Mouse (Mus musculus): ENCODE measurements at regions not wholly inside any gene's neighbourhood (a gene's known extent, or its start where the extent isn't known, plus 50 kb on each side); places are given as distances from the start of the nearest gene placed in this dataset.

DNA sequence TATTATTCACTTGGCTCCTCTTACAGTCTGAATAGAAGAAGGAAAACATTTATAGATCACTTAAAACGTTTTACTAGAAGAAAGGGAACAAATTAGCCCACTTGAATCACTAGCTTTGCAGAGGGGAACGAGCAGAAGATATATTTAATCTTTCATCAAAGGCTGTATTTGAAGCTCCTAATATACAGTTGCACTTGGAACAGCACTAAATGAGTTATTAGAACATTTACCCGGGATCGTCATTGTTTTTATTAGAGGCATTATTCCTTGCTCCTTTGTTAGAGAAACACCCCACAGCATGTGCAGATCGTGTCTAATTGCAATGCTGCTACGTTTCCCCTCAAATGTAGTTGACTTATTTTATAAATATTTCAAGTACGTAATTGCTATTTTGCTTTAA is 127.5 kb upstream of the Pgrmc2 start:
- Histone ChIP-seq H3K36me3 (ENCODE audit: insufficient read depth, low read length) (no peaks in the 10 kb centered on the region), H3K27ac (ENCODE audit: low read depth, low read length) (no peak overlapping the region), H3K4me2 (ENCODE audit: low read depth, low read length, poor library complexity, severe bottlenecking) (no peak overlapping the region), H3K4me1 (ENCODE audit: insufficient read depth, low read length) (no peaks in the 10 kb centered on the region), H3K9me3 (ENCODE audit: low read length) (no peaks in the 10 kb centered on the region), H3K4me3 (ENCODE audit: low read depth, low read length) (no peak overlapping the region), H3K9ac (replicated peaks; ENCODE audit: low read length, poor library complexity, severe bottlenecking) (no peak overlapping the region), H3K27me3 (ENCODE audit: insufficient read depth, low read length) (no peaks in the 10 kb centered on the region)
- DNase-seq (ENCODE audit: low spot score) (no peak), ATAC-seq (ENCODE audit: low FRiP score) (no peak)
- WGBS = 64% methylated on average over 7 of the region's 7 CpGs
- no peak for TF ChIP-seq CTCF (IDR thresholded peaks at IDR 0.05)

DNA sequence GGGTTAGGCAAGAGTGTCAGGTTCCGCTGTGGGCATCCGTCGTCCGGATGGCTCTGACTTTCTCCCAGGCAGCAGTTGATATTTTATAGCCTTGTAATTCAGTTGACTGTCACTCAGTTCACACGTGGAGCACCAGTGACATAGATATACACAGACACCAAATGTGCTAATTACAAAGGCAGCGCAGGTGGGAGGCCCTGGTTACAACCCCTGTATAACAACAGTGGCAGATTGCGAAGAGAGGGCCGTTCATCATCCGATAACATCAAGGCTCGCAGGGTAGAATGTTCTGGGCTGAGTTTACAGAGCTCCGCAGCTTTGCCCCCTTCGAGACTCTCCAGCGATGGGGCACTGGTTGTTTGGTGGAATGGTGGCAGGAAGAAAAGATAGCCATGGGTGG is 120.0 kb upstream of the Pgrmc2 start:
- Histone ChIP-seq H3K27me3 (ENCODE audit: insufficient read depth, low read length) (no peaks in the 10 kb centered on the region), H3K9me3 (ENCODE audit: low read length) (no peaks in the 10 kb centered on the region), H3K9ac (replicated peaks; ENCODE audit: low read length, poor library complexity, severe bottlenecking) (no peak overlapping the region), H3K4me1 (ENCODE audit: insufficient read depth, low read length) (no peaks in the 10 kb centered on the region), H3K4me2 (ENCODE audit: low read depth, low read length, poor library complexity, severe bottlenecking) (no peak overlapping the region), H3K4me3 (ENCODE audit: low read depth, low read length) (no peak overlapping the region), H3K36me3 (ENCODE audit: insufficient read depth, low read length) (no peaks in the 10 kb centered on the region), H3K27ac (ENCODE audit: low read depth, low read length) (no peak overlapping the region)
- no peak for TF ChIP-seq CTCF (IDR thresholded peaks at IDR 0.05)
- DNase-seq (ENCODE audit: low spot score) (no peak), ATAC-seq (ENCODE audit: low FRiP score) (no peak)
- 89% methylated on average over 13 of the region's 13 CpGs for WGBS

DNA sequence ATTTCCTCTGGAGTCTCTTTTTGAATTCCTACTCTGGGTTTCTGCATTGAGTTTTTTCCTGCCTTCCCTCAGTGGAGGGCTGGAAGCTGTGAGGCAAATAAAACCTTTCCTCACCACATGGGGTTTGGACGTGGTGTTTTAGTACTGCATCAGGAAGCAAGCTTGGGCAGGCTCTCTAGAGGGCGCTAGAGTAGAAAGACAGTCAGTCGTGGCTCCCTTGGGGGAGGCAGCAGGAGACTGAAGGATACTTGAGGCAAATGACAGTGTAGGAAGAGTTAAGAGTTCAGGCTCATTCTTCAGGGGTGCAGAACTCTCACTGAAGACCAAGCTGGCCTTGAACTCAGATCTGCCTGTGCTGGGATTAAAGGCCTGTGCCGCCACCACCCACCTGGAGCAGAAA is 118.9 kb upstream of the Pgrmc2 start:
- no peaks in the 10 kb centered on the region for H3K9me3 ChIP-seq (ENCODE audit: low read length)
- no peak for TF ChIP-seq CTCF (IDR thresholded peaks at IDR 0.05)
- DNase-seq (ENCODE audit: low spot score) = peak; percentile 30

DNA sequence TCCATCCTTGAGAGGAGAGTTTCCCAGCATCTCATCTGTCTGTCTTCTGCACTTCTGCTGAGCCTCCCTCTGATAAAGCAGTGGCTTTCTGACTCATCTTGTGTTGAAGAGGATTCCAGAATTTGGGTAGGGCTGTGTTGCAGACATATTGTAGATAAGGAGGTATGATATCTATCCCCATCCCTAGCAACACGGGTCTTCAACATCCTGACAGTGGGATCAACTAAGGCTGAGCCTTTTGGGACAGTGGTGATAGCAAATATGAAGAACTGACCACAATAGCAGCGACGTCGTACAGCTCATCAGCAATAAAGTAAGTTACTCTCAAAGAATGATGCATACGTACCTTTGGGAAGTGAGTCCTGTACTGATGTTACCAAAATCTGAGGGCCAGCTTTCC is 117.2 kb upstream of the Pgrmc2 start:
- ATAC-seq (ENCODE audit: low FRiP score) (no peak), DNase-seq (ENCODE audit: low spot score) (no peak)
- Histone ChIP-seq H3K9me3 (ENCODE audit: low read length) (no peaks in the 10 kb centered on the region), H3K36me3 (ENCODE audit: insufficient read depth, low read length) (no peaks in the 10 kb centered on the region), H3K4me1 (ENCODE audit: insufficient read depth, low read length) (no peaks in the 10 kb centered on the region), H3K4me2 (ENCODE audit: low read depth, low read length, poor library complexity, severe bottlenecking) (no peak overlapping the region), H3K27me3 (ENCODE audit: insufficient read depth, low read length) (no peaks in the 10 kb centered on the region), H3K4me3 (ENCODE audit: low read depth, low read length) (no peak overlapping the region), H3K27ac (ENCODE audit: low read depth, low read length) (no peak overlapping the region), H3K9ac (replicated peaks; ENCODE audit: low read length, poor library complexity, severe bottlenecking) (no peak overlapping the region)
- TF ChIP-seq CTCF (IDR thresholded peaks at IDR 0.05) = no peak
- WGBS = 93% methylated on average over 5 of the region's 5 CpGs

More for the DNA sequence above, 118.9 kb upstream of the Pgrmc2 start:
- Histone ChIP-seq H3K27me3 (ENCODE audit: insufficient read depth, low read length) (no peaks in the 10 kb centered on the region), H3K36me3 (ENCODE audit: insufficient read depth, low read length) (no peaks in the 10 kb centered on the region), H3K4me2 (ENCODE audit: low read depth, low read length, poor library complexity, severe bottlenecking) (no peak overlapping the region), H3K27ac (ENCODE audit: low read depth, low read length) (no peak overlapping the region), H3K4me3 (ENCODE audit: low read depth, low read length) (no peak overlapping the region), H3K9ac (replicated peaks; ENCODE audit: low read length, poor library complexity, severe bottlenecking) (no peak overlapping the region), H3K4me1 (ENCODE audit: insufficient read depth, low read length) (no peaks in the 10 kb centered on the region)
- ATAC-seq (ENCODE audit: low FRiP score) = no peak
- WGBS = 39% methylated on average over 4 of the region's 4 CpGs

DNA sequence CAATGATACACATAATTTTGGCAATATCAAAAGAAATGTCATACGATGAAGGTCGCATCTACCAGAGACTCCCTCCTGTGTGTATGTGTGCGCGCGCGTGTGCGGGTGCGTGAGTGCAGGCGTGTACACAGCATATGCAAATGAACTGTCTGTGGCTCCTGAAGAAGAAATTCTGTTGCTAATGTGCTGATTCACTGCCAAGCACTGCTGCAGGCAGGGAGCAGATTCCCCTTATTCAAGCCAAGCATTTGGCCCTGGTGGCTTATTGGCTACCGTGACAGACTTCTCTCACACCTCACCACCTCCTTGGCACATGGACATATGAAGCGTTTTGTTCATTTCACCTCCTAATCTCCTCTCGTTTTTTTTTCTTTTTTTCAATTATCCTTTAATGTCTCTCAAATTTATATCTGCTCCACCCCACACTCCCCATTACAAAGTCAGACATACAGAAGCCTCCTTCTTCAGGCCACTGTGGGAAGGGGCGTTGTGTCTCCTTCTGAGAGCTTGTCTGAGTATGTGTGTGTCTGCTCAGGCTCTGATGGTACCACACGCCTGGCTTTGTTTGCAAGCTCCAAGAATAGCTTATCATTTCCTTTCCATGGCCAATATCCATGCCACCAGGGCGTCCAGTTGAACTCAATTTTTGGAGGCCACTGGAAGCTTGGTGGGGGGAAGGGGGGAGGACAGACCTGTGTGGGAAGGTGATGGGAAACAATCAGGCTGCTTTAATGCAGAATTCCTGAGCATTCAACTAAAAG is 115.5 kb upstream of the Pgrmc2 start:
- H3K27me3 ChIP-seq (ENCODE audit: insufficient read depth, low read length) = no peaks in the 10 kb centered on the region
- TF ChIP-seq CTCF (IDR thresholded peaks at IDR 0.05) = no peak

DNA sequence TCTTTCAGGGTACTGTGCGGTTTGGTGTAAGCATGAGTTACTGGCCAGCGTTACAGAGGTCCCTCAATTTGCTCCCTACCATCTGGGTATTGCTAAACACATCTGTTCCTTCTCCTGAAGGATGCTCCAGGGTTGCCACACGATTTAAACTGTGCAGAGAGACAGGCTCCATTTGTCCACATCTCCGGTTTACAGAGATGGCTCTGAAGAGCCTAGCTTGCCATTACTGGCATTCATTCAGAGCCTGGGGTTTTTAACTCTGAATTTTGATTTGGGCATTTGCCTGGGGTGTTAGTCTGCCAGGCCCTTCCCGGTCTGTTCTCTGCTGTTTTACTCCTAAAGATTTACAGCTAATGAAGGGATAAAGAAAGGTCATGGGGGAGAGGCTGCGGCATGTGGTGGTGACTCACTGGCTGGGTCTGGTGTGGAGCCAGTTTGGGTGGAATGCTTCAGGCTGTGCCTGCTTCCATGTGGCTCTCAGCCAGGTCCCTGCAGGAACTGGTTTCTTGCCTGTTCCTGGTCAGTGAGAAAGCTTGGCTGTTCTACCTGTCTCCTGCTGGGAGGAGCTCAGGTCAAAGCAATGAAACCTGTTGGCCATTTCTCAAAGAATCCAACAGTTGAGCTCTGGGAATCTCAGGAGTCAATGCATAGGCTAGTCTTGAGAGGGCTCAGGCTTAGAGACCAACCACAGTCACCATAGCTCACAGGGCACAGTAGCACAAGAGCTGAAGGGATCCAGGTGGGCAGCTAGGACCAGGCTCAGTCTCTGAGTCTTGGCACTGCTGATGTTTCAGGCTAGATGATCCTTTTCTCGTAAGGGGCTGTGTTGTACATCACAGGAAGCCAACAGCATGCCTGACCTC is 112.5 kb upstream of the Pgrmc2 start:
- peak; percentile 71 for DNase-seq (ENCODE audit: low spot score)
- no peak overlapping the region for H3K4me3 ChIP-seq (ENCODE audit: low read depth, low read length)
- no peak overlapping the region for H3K4me2 ChIP-seq (ENCODE audit: low read depth, low read length, poor library complexity, severe bottlenecking)
- H3K27me3 ChIP-seq (ENCODE audit: insufficient read depth, low read length) = no peaks in the 10 kb centered on the region
- no peak for TF ChIP-seq CTCF (IDR thresholded peaks at IDR 0.05)
- no peak overlapping the region for H3K27ac ChIP-seq (ENCODE audit: low read depth, low read length)
- no peak overlapping the region for H3K9ac ChIP-seq (replicated peaks; ENCODE audit: low read length, poor library complexity, severe bottlenecking)
- no peaks in the 10 kb centered on the region for H3K4me1 ChIP-seq (ENCODE audit: insufficient read depth, low read length)
- 58% methylated on average over 7 of the region's 7 CpGs for WGBS
- H3K9me3 ChIP-seq (ENCODE audit: low read length) = no peaks in the 10 kb centered on the region
- ATAC-seq (ENCODE audit: low FRiP score) = peak; percentile 71
- no peaks in the 10 kb centered on the region for H3K36me3 ChIP-seq (ENCODE audit: insufficient read depth, low read length)

More for the DNA sequence above, 115.5 kb upstream of the Pgrmc2 start:
- DNase-seq (ENCODE audit: low spot score) (peak; percentile 82), ATAC-seq (ENCODE audit: low FRiP score) (0 out of 2 replicates have a peak, but pooled peaks have one; percentile 35)
- H3K9me3 ChIP-seq (ENCODE audit: low read length) = no peaks in the 10 kb centered on the region
- H3K4me3 ChIP-seq (ENCODE audit: low read depth, low read length) = no peak overlapping the region
- no peaks in the 10 kb centered on the region for H3K4me1 ChIP-seq (ENCODE audit: insufficient read depth, low read length)
- H3K9ac ChIP-seq (replicated peaks; ENCODE audit: low read length, poor library complexity, severe bottlenecking) = no peak overlapping the region
- no peak overlapping the region for H3K4me2 ChIP-seq (ENCODE audit: low read depth, low read length, poor library complexity, severe bottlenecking)
- no peak overlapping the region for H3K27ac ChIP-seq (ENCODE audit: low read depth, low read length)
- 67% methylated on average over 15 of the region's 15 CpGs for WGBS
- no peaks in the 10 kb centered on the region for H3K36me3 ChIP-seq (ENCODE audit: insufficient read depth, low read length)
